Mouse (Mus musculus) monocyte, adult 5-6 weeks (primary cell): Measurements from ENCODE around the gene Chchd4. TPM values are rescaled to one million over a fixed set of nuclear protein-coding genes. Genes with fewer than 3 reads are reported as not detected.
"Not testable (repeated sequence)": the region's sequence is repeated elsewhere in the genome, so short reads cannot be mapped to it uniquely, and the experiment has no call there.

ENCODE experiments used
- ATAC-seq: fragments of 153-309, 156-312 bp; replicated peaks from 2 replicates; pipeline ENCODE4 v1.8.0; 2017; ENCODE audit warnings: mild to moderate bottlenecking; ENCODE audit not compliant: low TSS enrichment, insufficient number of reproducible peaks, severe bottlenecking, poor library complexity, low FRiP score
- total RNA-seq: library from RNA; stranded (forward); fragments of 200-1000, 200-491, 200-594 nt; gene quantifications from 3 replicates; pipeline ENCODE4 v1.2.3, GENCODE M21; 2017

The Chchd4 gene
- total RNA-seq, 1 experiment from 2014 or later = 6.2 TPM

DNA sequence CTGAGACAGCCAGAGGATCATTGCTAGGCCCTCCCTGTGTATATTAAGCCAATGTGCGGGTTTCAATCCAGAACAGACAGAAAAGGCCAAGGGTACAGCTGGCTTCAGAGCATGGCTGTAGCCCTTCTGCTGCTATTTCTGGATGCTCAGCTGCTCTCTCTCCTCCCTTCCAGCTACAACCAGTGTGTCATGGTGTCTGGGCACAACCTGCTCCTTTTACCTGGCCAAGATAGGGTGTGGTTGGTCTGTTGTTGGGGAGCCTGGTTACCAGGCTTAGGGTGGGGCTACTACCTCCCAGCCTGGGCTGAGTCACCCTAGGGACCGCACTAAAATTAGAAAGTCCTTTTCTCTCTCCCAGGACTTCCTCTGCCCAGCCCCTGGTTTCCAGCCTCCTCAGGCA, 10.0 kb upstream of the Chchd4 start:
- ATAC-seq = no peak

DNA sequence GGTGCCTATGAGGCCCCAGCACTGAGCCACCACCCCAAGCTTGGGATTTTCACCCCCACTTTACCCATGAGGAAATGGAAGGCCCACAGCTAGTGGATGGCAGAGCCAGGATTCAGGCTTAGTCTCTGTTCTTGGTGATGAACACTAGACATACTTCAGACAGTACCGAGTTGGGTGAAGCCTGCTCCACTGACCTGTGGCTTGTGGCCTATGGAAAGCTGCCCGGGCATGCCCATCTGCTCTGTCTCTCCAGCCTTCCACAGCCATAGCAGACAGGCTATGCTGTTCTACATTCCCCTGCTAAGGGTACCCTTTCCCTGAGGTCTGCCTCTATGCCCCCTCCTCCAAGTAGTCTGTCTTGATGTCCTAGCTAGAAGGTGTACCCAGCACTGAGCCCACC, 3.2 kb upstream of the Chchd4 start:
- no peak for ATAC-seq

DNA sequence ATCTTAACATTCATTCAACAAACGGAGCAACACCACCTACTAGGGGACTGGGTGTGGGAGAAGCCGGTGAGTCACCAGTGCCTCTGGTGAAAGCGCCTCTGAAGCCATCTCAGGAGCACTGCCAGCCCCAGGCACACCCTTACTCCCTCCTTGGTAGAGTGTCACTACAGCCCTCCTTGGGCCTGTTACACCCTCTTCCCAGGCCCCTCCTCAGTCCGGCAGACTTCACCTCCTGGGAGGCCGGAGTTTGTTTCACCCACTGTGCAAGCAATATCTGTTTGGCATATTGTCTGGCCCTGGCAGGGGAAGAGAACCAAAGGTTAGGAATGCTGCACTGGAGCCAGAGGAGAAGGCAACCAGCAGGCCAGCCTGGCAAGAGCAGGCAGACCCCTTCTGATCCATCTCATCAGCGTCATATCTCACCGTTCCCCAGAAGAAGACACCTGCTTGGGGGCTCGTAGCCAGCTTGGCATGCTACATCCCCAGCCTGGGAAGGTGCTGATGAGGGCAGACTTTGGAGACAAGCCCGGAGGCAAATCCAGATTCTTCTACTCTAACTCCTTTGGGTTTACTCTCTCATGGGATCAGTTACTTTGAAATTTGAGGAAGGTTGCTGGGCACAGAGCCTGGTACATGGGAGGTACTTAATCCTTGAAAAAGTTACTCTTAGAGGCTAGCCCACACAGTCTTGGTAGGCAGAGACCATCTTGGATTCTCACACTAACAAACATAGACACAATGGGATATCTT, 1.3 kb upstream of the Chchd4 start:
- no peak for ATAC-seq

DNA sequence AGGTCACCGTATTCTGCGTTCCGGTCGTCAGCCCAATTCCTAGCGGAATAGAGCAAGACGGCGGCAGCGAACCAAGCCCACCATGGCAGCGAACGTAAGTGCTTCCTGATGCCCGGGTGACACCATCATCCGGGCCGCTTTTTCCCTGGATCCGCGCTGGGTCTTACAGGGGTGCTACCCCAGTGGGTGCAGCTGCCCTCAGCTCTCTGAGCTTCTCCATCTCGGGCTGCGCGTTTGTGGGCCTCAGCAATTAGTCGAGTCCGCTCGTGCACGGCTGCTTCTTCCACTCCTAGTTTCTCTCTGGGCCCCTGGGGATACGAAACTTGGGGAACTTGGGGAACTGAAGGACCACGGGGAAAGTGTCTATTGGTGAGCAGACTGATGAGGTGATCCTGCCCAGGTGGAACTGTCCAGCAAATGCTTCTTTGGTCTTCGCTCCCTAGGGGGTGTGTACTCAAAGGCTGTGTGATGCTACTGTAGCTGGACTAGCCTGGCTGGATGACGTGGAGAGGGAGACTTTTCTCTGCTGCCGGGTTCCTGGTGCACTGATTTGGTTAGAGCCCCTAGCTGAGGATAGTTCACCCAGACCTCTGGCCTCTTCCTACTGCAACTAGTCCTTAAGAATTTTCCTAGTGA, 577 bp upstream of the Chchd4 start:
- peak; percentile 10; the same call in 1 of the 2 replicates for ATAC-seq

DNA sequence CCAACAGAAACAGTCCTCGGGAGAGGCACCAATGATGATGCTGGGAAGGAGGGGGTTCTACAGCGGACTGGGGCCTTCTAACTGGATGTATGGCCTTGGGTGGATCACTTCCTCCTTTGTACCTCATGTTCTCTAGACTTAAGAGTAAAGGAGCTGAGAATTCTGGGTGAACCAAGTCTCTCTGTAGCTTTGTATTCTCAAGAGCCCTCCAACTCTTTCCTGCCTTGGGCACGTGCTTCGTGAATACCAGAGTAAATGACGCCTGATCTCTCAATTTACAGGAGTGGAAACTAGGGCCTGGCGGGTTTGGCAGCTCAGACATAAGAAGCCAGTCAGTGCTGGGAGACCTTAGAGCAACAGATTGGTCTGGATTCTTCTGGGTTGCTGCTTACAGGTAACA, 1.0 kb downstream of the Chchd4 start:
- ATAC-seq = no peak

DNA sequence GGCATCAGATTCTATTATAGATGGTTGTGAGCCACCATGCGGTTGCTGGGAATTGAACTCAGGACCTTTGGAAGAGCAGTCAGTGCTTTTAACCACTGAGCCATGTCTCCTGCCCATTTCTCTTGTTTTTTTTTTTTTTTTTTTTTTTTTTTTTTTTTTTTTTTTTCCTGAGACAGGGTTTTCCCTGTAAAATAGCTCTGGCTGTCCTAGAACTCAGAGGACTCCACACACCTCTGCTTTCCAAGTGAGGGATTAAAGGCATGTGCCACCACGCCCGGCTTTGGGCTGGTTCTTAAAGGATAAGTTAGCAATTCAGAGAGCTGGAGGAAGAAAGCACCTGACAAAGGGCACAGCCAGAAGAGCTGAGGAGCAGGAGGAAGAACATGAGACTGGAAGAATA, 1.9 kb downstream of the Chchd4 start:
- not testable (repeated sequence) for ATAC-seq

DNA sequence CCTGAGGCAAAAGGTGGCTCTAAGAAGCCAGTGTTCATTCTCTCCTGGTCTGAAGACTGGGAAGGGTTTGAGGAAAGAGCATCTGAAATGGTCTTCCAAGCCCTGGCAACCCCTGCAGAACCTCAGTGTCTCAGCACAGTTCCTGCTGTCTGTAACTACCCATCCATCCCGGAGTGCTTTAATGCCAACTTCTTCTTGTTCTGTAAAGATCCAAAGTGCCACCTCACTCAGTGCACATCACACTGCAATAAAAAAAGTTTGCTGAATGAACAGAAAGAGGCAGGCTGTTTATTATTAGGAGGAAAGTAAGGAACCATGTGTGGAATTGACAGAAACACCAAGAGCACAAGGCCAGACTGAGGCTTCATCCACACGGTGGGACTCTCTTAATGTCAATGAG, 2.6 kb downstream of the Chchd4 start:
- no peak for ATAC-seq

DNA sequence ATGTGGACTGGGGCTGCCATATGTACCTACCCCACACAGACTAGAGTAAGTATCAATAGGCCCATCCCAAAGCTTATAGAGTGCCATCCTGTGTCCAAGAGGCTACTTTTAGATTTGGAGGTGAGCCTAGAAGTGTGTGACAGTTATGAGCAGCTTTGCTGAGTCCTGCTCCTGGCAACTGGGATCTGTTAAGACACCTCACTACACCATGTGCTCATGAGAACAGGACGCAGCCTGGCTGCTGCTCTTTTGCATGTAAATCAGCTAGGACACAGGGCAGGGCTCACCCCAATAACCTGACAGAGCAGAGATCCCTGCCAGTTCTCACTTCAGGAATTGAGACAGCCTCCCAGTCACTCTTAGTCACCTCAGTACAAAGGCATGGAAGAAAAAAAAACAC, 6.2 kb downstream of the Chchd4 start:
- ATAC-seq = no peak

DNA sequence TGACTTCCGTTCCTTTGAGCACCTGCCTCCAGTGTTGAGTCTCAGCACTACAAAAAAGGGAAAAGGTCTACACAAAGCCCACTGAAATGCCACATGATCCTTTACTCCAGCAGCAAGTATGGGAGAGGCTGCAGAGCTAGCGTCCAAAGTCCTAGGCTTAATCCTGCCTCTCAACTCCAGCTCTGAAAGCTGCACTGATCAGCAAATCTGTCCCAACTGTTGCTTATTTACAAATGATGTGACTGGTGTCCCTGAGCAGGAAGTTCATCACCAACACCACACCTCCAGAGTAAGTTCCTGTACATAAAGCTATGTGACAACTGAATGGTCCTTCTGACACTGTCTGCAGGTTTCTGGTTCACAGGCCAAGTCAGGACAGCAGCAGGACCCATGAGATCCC, 7.6 kb downstream of the Chchd4 start:
- no peak for ATAC-seq

DNA sequence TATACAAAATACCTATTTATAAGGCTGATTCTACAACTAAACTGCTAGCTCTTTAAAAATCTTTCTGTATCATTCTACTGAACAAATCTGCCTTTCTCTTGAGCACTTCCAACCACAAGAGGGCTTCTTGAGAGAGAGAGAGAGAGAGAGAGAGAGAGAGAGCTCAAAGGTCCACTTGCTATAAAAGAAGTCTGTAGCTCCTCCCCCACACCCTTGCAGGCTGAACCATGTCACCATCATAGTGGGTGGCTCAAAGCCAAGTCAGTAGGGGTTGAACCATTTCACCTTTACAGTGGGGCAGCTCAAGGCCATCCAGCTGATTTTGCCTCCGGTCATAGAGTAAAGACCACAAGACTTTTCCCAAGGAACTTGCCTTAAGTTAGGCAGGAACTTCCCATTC, 13.9 kb downstream of the Chchd4 start:
- no peak for ATAC-seq

DNA sequence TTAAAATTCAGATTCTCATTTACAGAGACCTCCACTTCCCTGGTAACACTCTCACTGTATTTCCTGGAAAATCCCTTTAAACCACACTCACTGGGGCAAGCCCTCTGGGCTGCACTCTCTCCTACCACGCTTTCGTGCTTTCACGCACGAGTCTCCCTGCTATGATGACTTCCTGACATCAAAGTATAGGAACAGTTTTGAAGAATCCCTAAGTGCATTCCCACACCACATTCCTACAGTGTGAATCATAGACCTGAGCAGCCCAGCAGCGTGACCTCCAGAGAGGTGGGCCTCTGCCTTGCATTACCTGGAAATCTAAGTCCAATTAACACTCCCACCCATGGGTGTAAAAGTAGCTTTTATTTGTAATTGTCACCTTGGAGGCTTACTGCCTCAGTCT, 18.8 kb downstream of the Chchd4 start:
- ATAC-seq = no peak

DNA sequence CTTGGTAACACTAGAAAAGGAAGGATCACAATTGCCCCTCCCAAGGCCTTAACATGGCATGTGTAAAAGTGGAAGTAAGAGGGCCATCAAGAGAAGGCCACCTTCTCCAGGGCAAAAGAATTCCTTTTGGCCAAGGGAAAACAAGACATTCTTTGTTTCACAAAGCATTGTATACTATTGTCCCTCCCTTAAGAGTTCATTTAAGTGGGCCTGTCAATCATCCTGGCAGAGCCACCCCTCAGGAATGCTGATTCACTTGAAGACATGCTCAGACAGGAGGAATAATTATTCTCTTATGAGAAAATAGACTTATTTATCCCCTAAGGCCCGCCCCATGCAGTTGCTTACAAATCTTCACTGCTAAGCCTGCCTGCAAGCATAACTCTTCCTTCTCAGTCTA, 21.3 kb downstream of the Chchd4 start:
- ATAC-seq = no peak

DNA sequence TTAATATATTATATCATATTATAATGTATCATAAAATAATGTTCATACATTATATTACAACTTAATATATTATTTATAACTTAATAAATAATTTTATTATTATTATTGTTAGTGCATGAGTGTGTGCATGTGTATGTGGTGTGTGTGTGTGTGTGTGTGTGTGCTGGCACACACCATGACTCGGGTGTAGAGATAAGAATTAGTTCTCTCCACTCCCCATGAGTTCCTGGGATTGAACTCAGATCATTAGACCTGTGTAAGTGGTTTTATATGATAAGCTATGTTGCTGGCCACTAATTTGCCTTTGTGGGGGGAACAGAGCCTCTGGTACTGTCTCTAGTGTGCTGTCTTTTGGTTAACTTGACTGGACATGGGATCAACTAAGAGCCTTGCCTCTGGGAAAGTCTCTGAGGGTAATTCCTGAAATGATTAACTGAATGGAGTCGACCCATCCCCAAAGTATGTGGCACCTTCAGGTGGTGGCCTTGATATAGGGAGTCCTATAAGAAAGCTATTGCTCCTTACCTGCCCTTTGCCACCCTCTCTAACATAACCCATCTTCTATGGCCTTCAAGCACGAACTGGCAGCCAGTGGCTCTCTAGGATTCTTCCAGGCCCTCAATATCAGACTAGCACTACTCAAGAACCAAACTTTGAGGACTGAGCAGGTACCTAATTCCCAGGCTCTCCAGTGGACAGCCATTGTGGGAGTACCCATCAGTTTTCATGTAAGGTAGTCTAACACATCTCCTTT, 23.7 kb downstream of the Chchd4 start:
- no peak for ATAC-seq

DNA sequence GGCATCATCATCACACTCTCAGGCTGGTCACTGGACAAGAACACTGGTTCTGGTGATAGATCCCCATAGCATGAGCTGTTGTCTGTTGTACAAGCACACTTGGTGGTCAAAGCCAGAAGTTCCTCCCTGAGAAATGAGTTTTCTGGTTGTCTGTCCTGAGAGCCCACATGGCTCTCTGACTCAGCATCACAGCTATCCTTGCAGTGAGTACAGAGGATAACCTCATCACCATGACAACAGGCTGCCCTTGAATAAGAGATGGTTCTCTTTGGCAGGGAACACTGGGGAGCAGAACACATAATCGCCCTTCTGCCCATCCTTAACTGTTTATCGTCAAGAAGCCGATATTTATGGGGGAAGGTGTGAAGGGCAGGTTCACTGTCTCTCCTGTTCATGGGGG, 28.0 kb downstream of the Chchd4 start:
- no peak for ATAC-seq

DNA sequence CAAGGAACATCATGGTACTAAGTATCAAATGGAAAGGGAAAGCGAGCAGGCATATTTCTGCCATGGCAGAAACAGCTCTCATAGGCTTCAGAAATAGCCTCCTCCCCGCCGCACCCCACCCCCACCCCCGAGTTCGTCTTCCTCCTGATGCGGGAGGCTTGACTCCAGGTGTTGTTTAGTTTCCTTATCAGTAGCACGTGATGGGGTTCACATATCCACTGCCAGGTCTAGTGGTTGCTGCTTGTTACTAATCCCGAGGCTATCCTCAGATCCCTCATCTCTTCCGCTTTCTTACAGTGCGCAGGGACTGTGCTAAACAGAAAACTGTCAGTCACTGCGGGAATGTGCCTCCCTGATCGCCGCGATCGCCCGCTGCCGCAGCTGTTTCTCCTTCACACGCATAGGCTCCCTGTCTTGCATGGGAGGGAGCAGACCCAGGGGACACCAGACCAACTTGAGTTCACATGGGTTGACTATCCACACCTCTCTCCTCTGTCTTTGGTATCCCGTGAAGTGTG, 32.1 kb downstream of the Chchd4 start:
- ATAC-seq = 0 out of 2 replicates have a peak, but pooled peaks have one; percentile 15

DNA sequence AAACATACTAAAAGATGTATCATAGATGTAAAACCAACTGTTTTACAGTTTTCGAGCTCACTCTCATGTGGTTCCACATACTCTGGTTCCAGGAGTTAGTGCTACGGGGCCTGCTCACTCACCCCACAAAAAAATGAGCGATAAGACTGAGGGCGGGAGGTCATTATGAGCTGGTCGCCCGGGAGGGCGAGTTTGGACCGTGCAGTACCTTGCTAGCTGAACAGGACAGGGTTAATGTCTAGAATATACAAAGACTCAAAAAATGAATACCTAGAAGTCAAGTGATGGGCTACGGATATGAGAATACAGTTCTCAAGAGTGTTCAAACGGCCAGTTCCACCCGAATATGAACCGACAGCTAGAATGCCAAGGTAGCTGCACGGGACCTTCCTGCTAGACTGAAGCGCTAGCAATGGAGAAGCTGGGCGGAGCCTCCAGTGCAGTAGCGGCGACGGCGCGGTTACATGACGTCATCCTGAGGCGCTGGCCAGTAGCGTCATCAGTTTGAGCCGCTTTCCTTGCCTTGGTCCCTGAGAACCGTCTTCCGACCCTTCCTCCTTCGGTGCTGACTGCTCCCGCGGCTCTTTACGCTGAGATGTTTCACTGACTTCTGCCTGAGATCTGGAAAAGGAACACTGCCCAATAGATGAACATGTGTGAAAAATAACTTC, 32.7 kb downstream of the Chchd4 start:
- peak; percentile 96 for ATAC-seq

DNA sequence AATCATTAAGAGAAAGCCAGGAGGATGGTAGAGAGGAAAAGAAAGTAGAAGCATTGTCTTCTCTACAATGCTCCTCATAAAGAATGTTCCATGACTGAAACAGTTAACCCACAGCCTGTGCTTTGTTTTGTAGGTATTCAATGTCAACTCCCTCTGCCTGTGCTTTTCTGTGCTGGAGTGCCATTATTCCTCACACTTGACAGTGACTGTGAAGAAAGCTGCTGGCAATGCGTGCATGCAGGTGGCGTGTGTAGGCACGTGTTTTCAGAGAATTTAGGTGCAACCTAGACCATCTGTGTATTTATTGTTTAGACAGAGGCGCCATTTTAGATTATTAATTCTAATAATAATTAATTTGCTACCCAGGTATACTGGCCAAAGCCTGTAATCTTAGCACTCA, 49.2 kb downstream of the Chchd4 start:
- no peak for ATAC-seq

DNA sequence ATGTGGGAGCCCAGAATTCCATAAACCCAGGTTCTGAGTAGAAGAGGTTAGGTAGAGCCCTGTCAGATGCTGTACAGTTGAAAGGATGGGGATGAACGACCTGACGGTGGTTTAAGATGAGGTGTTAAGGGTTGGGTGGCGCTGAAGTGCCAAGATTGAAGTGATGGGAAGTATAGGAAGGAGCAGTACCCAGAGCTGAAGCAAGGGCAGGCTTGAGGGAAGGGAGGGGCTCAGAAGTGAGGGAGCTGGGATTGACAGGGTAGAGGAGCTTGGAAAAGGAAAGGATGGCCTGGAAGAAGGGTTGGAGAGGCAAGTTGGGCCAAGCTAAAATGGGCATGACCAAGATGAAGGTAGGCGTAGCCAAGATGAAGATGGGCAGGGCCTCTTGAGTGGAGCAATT, 51.7 kb downstream of the Chchd4 start:
- no peak for ATAC-seq

DNA sequence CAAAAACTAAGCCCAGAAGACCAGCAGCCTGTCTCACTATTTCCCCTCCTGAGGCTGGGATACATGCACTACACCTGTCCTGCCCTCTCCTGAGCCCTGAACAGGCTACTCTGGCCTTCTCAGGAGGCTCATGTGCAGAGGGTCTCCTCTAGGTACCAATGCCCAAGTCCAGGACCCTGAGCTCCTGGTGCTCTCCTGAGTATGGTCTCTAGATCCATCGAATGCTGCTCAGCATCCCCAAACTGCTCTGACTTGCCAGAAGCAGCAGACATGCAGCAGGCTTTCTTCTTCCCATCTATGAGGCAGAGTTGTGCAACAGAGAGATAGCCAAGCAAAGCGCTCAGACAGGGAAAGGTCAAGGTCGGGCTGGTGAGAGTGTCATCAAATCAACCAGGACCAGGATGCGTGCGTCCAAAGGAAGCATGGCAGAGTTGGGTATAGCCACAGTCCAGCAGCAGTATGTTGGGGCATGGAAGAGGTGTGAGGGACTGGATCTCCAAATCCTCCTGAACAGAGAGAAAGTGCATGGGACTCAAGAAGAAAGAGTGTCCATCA, 56.0 kb downstream of the Chchd4 start:
- no peak for ATAC-seq
